In genomic region chr3:90220088-90220487, GRCm38 (mm10) we compare ENCODE assay signal across 8 mouse cellular contexts. TPM values are rescaled to one million over a fixed set of nuclear protein-coding genes. Genes with fewer than 3 reads are reported as not detected.
A peak's percentile ranks its signal among the peaks of the same experiment; 100 is the strongest.
DNase-seq lines count a peak whose midpoint lies in the region; ATAC-seq lines count a peak whose summit lies in the region.

No protein-coding gene starts in this region.

- H3K9ac ChIP-seq in liver, embryonic 11.5 days (ENCODE audit: low read depth, low read length), result peak overlapping the region; percentile 46; the same call in 1 of the 2 replicates

- H3K4me3 ChIP-seq in liver, embryonic 11.5 days (ENCODE audit: low read depth, low read length), result peak overlapping the region; percentile 58

- no peaks in the 10 kb centered on the region for H3K9me3 ChIP-seq in liver, embryonic 11.5 days (ENCODE audit: control insufficient read depth, low read length)

- DNase-seq in B cell, adult 2 months, result peak; percentile 67 to 70
- peak; percentile 77 for DNase-seq in R1 (ENCODE audit: low read depth, low spot score)
- DNase-seq in heart, adult 18-20 months, result peak; percentile 57 to 76
- DNase-seq in kidney, adult 9 months, result peak; percentile 71
- no peak for DNase-seq in liver, embryonic 11.5 days (ENCODE audit: low spot score)
- DNase-seq in thymus, postnatal 4 days, result peak; percentile 66

- peaks cover 21% of the 10 kb centered on the region for H3K4me1 ChIP-seq in liver, embryonic 11.5 days (replicated peaks; ENCODE audit: control insufficient read depth, insufficient read depth, low read length)

- no peaks in the 10 kb centered on the region for H3K27me3 ChIP-seq in liver, embryonic 11.5 days (replicated peaks; ENCODE audit: control insufficient read depth, insufficient read depth, low read length)

- H3K27ac ChIP-seq in liver, embryonic 11.5 days (ENCODE audit: low read depth, low read length), result peak overlapping the region; percentile 70; the same call in 1 of the 2 replicates

- 12% methylated on average over 6 of the region's 6 CpGs for WGBS in liver, embryonic 11.5 days

- peak overlapping the region; percentile 95 for H3K4me2 ChIP-seq in liver, embryonic 11.5 days

- peak; percentile 60 for ATAC-seq in common myeloid progenitor, adult 5-6 weeks (replicated peaks; ENCODE audit: low read depth, poor library complexity, severe bottlenecking)
- ATAC-seq in liver, embryonic 11.5 days (replicated peaks; ENCODE audit: low FRiP score), result 0 out of 2 replicates have a peak, but pooled peaks have one; percentile 46
- ATAC-seq in monocyte, adult 5-6 weeks (replicated peaks; ENCODE audit: insufficient number of reproducible peaks, low FRiP score, low TSS enrichment, poor library complexity, severe bottlenecking), result peak; percentile 48; the same call in 1 of the 2 replicates

- peaks cover under 1% of the 10 kb centered on the region; the same call in 1 of the 2 replicates for H3K36me3 ChIP-seq in liver, embryonic 11.5 days (ENCODE audit: control insufficient read depth, insufficient read depth, low read length)

RNA-seq across cellular contexts. Expression of gene Rab13, which starts 6.6 kb away (rescaled TPM):
- 0.23 and 1.4 TPM in 2 replicates for total RNA-seq in common myeloid progenitor, adult 5-6 weeks (2017)
- total RNA-seq in heart, adult 18-20 months (2021), result 1 to 10 TPM; 4.2 to 4.9 TPM
- 10.2 and 11.5 TPM in 2 replicates for polyA plus RNA-seq in liver, embryonic 11.5 days (2014; fragmentation: Nextera tagmentation; extraction: Ambion mirVana)
- not detected in 3 replicates for total RNA-seq in monocyte, adult 5-6 weeks (2017)

RNA-seq across cellular contexts. Expression of gene Rps27, which starts 6.6 kb away (rescaled TPM):
- 4,490 and 5,667 TPM in 2 replicates for total RNA-seq in common myeloid progenitor, adult 5-6 weeks (2017)
- total RNA-seq in heart, adult 18-20 months (2021), result 1,000 to 10,000 TPM; 1,057 to 1,251 TPM
- polyA plus RNA-seq in liver, embryonic 11.5 days (2014; fragmentation: Nextera tagmentation; extraction: Ambion mirVana), result 1,394 and 1,458 TPM in 2 replicates
- 4,989 to 6,509 TPM (median 5,955 TPM) in 3 replicates for total RNA-seq in monocyte, adult 5-6 weeks (2017)

RNA-seq across cellular contexts. Expression of gene Jtb, which starts 11.3 kb away (rescaled TPM):
- 51.4 and 52.9 TPM in 2 replicates for total RNA-seq in common myeloid progenitor, adult 5-6 weeks (2017)
- total RNA-seq in heart, adult 18-20 months (2021), result 10 to 100 TPM; 51.7 to 54.8 TPM
- 97.8 and 100.0 TPM in 2 replicates for polyA plus RNA-seq in liver, embryonic 11.5 days (2014; fragmentation: Nextera tagmentation; extraction: Ambion mirVana)
- total RNA-seq in monocyte, adult 5-6 weeks (2017), result 64.6 to 97.8 TPM (median 65.2 TPM) in 3 replicates

RNA-seq across cellular contexts. Expression of gene Creb3l4, which starts 23.2 kb away (rescaled TPM):
- total RNA-seq in common myeloid progenitor, adult 5-6 weeks (2017), result not detected in 2 replicates
- total RNA-seq in heart, adult 18-20 months (2021), result under 1 TPM in 1 of 2 experiments, not detected in 1; 0.41 TPM
- 0.82 and 2.2 TPM in 2 replicates for polyA plus RNA-seq in liver, embryonic 11.5 days (2014; fragmentation: Nextera tagmentation; extraction: Ambion mirVana)
- 0.49 to 1.1 TPM in 2 of 3 replicates, not detected in the other for total RNA-seq in monocyte, adult 5-6 weeks (2017)

RNA-seq across cellular contexts. Expression of gene Slc39a1, which starts 27.9 kb away (rescaled TPM):
- 35.0 and 42.1 TPM in 2 replicates for total RNA-seq in common myeloid progenitor, adult 5-6 weeks (2017)
- 10 to 100 TPM; 62.0 to 65.5 TPM for total RNA-seq in heart, adult 18-20 months (2021)
- polyA plus RNA-seq in liver, embryonic 11.5 days (2014; fragmentation: Nextera tagmentation; extraction: Ambion mirVana), result 48.7 and 57.5 TPM in 2 replicates
- 32.3 to 49.4 TPM (median 46.6 TPM) in 3 replicates for total RNA-seq in monocyte, adult 5-6 weeks (2017)
